Mouse (Mus musculus): ENCODE measurements around the gene Nova2.

Gene Nova2

GRCm38 (mm10) chr7:18925162-18925938 lies at the start of gene Nova2:
Nova2 (plus strand) TSS chr7:18925888.
- peak; percentile 57 for DNase-seq

DNA sequence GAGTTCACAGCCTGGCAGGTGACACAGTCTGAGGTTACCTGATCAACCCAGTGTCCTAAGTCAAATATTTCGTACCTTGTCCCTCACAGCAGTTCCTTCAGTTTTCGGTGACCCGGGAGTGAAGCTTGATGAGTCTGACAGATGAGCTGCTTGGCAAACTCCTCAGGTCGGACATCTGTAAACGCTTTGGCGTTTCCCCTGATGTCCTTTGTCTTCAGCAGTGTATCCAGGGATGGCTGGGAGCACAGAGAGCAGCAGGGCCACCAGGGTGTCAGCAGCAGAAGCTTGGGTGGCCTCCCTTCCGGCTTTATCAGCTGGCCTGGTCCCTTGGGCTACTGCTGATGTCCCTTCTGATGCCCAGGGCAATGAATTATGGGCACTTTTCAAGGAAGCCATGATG lies 47.0 kb upstream of the Nova2 start:
- DNase-seq = no peak

DNA sequence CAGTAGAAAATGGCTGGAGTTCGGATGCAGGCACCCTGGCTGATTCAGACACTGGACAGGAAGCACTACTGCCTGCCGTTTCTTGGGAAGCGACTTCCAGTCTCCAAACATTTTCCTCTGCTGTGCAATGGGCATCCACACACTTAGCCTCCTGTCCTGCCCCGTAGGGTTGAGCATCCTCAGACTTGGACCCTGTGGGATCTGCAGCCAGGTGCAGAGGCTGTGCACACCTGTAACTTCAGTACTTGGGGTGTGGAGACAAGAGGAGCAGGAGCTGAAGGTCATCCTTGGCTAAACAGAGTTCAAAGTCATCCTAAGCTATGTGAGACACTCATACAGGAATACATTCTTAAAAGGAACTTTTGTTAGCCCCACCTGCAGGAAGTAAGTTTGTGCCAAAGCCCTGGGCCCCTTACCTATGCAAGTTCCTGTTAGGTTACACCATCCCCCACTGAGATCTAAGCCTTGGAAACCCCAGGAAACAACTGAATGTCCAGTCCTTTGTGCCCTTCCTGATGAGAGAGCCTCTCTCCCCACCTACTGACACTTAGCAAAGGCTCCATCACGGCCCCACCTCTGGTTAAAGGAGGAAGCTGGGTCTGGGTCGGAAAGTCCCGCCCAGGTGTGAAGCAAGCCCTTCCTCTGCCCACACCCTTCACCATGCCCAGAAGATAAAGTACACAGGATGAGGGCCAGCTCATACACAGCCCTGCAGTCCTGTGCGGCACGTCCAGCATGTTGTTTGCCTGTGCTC lies 41.5 kb upstream of the Nova2 start:
- no peak for DNase-seq

GRCm38 (mm10) chr7:18884745-18885422 lies 40.8 kb upstream of the Nova2 start:
- DNase-seq = no peak

DNA sequence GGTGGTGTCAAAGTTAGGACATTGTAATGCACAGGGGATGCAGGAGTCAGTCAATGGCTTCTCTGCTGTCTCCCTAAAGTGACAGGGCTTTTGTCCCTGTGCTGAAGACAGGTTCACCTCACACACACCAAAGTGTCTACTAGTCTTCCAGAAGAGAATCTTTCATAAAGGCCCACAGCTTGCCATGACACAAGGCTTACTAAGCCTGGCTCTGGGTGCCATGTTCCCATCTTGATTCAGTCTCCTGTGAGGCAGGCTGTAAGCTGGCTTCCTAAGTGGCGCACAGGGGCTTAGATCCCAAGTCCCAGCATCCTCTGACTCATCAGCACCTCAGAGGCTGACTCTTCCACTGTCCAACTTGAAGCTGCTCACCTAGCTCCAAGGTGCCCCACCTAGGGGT lies 38.7 kb upstream of the Nova2 start:
- DNase-seq = no peak

DNA sequence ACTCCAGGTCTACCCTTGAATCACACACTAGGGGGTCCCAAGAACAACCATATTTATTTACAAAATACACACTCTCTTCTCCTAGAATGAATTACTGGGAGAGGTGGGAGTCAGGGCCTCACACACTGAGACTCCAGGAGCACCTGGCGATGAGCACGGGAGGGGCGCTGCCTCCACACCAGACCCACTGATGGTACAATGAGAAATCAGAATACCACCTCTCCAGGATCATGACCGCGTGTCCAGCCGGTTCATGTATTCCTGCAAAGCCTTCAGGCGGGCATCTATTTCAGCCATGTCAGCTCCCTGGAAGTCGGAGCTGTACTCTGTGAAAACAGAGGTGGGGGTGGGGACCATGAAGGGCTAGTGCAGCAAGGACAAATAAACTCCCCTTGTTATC lies 34.8 kb upstream of the Nova2 start:
- no peak for DNase-seq

- peak; percentile 88 for DNase-seq
Measured at GRCm38 (mm10) chr7:18891872-18892599, 33.7 kb upstream of the Nova2 start.

DNA sequence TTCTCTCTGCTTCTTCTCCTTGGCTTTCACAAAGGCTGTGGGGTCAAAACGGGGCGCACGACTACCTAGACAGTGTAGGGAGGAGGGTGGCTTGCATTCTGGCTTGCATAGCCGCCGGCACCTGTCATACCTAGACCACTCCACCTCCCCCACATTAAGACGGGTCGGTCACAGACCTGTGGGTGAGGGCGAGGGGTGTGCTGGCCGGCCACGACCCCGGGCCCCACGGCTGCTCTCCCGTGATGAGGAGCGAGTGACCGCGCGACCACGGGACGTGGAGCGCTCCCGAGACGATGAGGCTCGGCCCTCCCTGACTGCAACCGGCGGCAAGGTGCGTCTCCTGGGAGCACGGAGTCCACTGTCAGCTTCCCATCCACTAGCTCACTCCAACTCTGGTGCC lies 32.7 kb upstream of the Nova2 start:
- DNase-seq = peak; percentile 17

GRCm38 (mm10) chr7:18893651-18894430 lies 31.8 kb upstream of the Nova2 start:
- peak; percentile 64 for DNase-seq

- DNase-seq = no peak
Measured at GRCm38 (mm10) chr7:18896536-18896935, 29.2 kb upstream of the Nova2 start.

GRCm38 (mm10) chr7:18900513-18900912 lies 25.2 kb upstream of the Nova2 start:
- no peak for DNase-seq

DNA sequence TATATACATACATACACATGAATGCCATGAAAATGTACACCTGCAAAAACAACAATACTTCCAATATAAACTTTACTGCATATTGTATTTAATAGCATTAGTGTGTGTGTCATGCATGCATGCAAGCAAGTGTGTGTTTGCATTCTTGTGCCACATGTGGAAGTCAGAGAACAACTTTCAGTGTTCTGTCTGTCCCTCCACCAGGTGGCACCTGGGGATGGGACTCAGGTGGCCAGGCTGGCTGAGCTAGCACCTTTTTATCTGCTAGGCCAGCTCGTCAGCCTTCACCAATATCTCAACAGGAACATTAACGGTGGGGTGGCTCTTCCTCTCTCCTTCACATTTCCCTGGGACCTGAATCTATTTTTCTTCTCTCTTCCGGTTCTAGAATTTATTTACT lies 23.2 kb upstream of the Nova2 start:
- DNase-seq = no peak

DNA sequence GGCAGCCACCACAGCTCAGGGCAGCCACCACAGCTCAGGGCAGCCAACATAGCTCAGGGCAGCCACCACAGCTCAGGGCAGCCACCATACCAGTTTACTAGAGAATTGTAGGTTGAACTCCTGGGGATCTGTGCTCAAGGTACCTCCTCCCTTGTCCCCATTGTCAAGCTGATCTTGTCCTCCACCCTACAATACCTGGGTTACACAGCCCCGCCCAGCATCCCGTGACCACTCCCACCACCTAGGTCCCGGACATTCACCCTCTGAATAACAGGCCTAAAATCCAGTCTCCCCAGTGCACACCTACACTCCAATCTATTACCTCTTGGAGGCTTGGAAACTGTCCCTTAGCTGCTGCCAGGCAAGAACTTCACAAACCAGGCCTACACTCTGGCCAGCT lies 20.7 kb upstream of the Nova2 start:
- no peak for DNase-seq

DNA sequence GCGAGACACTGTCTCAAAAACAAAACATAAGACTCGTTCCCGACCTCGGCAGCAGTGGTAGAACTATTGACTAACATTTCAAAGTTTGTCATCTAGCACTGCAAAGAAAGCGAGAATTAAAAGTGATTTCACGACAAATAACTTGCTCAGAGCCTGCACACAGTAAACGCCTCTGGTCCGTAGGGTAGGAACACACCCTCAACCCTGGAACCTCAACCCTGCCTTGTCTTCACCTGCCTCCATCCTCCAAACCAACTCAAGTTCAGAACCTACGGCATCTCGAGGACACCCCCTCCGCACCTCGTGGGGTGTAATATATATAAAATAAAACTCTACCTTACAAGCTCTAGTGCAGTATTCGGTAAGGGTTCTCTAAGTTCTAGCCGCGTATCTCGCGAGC lies 15.9 kb upstream of the Nova2 start:
- DNase-seq = no peak

GRCm38 (mm10) chr7:18910241-18910831 lies 15.4 kb upstream of the Nova2 start, which contains the start of gene Ccdc61:
Ccdc61 (minus strand) TSS chr7:18910415.
- DNase-seq = peak; percentile 97

- DNase-seq = peak; percentile 19
Measured at GRCm38 (mm10) chr7:18916254-18916653, 9.4 kb upstream of the Nova2 start.

- no peak for DNase-seq
Measured at GRCm38 (mm10) chr7:18917931-18918330, 7.8 kb upstream of the Nova2 start.

- peak; percentile 51 for DNase-seq
Measured at GRCm38 (mm10) chr7:18921069-18921468, 4.6 kb upstream of the Nova2 start.

DNA sequence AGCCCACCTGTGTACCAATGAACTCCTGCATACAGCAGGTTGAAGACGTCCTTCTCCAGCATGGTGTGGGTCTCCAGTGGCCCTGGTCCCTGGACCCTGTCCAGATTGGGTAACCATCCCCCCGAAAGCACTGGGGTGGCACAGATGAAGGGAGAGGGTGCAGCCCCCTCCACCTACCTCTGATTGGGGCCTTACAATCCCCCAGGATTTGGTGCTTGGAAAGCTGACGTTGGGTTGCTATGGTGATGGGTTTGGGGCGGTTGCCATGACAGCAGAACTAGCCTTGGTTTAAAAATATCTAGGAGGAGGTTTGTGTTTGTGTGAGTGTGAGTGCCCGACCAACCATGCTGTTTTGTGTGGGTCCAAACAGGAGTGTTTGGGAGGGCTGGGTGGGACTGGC lies 2.9 kb upstream of the Nova2 start:
- DNase-seq = no peak

DNA sequence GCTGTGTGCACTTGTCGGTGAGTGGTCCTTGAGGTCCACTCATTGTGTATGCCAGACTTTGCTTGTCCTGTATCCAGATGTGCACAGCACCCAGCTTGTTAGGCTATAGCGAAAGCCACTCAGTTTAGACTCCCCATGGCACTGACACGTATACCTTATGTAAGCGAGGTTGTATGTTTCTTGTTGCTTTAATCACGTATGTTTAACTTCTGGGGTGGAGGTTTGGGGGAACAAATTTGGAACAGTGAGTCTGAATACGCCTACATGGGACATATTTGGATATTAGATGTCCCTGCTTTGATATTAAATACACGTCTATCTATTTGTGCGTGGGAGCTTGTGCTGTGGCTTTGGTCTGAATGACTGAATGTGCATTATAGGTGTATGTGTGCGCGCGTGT lies 2.4 kb upstream of the Nova2 start:
- DNase-seq = no peak

DNA sequence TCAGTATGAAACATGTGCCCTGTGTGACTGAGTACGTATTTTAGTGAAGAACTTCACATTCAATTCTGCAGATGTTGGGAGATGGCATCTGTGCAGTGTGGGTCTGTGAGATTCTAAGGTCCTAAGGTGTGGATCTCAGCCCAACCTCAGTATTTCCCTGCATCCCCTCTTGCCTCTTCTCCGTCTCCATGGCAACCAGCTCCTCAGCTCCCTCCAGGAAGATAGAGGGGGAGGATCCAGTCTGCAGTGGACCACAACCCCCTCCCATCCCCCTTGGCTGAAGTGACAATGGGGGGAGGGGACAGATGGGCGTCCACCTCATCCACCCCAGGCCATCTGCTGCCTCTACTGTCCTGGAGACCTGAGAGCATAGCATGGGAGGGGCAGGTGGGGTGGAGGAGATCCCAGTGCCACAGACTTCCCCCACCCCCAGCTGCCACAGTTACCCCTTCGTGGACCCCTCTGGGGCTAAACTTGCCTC lies 1.9 kb upstream of the Nova2 start:
- no peak for DNase-seq

DNA sequence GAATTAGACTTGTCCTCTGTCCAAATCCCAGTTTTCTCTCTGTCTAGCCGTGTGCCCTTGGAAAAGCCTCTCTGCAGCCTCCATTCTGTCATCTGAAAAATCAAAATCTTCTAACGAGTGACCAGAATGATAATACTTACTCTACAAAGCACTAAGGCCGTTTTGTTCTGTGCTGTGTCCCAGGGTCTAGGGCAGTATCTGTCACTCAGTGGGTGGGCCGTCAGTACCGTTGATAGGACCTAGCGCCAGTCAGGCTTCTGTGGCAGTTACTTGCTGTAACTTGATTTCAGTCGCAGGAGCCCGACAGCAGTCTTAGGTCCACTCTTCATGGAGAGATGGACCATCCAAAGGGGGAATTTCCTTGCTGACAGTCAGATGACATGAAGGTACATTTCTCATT lies 1.4 kb upstream of the Nova2 start:
- no peak for DNase-seq
